Mouse (Mus musculus) thymus, postnatal 0 days (tissue): ENCODE data around the gene Xrcc3. TPM values are rescaled to one million over a fixed set of nuclear protein-coding genes. Genes with fewer than 3 reads are reported as not detected.

Experiments used
- DNase-seq: peaks from one replicate; pipeline ENCODE4 v3.0.0-alpha.2; 2015; ENCODE audit warnings: low spot score
- polyA plus RNA-seq: library from polyadenylated mRNA; unstranded; fragments of >200 nt; fragmentation: Nextera tagmentation; extraction: Ambion mirVana; gene quantifications from 2 replicates; pipeline ENCODE4 v1.2.1, GENCODE M21; 2015

The Xrcc3 gene
- polyA plus RNA-seq, 1 experiment from 2014 or later = 5.0 TPM

- no peak for DNase-seq
These were observed 35.8 kb downstream of the Xrcc3 start for GRCm38 (mm10) chr12:111777919-111778318.

- DNase-seq = no peak
These were observed 38.8 kb downstream of the Xrcc3 start for GRCm38 (mm10) chr12:111774845-111775244.

DNA sequence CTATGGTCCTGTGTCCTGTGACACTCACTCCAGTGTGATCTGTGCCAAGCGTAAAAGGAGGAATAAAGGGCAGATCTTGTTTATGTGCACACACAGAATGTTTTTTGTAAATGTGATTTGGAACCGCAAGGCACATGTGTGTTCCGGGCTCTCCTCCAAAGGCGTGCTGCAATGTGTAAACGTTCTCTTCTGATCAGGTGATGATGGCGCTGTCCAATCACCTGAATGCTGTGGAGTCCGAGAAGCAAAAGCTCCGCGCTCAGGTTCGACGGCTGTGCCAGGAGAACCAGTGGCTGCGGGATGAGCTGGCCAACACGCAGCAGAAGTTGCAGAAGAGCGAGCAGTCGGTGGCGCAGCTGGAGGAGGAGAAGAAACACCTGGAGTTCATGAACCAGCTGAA is 39.5 kb downstream of the Xrcc3 start:
- no peak for DNase-seq

DNA sequence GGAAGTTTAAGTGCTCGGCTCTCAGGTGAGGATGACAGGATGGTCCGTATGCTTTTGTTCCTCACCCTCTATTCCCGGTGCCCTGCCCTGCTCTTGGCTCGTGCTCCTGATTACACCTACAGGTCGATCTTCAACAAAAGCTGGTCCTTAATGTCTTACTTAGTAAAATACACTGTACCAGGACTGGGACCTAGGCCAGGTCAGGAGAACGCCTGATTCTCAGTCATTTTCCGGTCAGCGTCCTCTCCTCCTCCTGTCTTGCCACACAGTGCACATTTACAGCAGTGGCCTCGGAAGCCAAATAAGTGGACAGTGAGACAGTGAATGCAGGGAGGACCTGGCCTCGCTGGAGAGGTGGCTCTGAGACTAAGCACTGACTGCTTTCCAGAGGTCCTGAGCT is 43.0 kb downstream of the Xrcc3 start:
- DNase-seq = no peak

DNA sequence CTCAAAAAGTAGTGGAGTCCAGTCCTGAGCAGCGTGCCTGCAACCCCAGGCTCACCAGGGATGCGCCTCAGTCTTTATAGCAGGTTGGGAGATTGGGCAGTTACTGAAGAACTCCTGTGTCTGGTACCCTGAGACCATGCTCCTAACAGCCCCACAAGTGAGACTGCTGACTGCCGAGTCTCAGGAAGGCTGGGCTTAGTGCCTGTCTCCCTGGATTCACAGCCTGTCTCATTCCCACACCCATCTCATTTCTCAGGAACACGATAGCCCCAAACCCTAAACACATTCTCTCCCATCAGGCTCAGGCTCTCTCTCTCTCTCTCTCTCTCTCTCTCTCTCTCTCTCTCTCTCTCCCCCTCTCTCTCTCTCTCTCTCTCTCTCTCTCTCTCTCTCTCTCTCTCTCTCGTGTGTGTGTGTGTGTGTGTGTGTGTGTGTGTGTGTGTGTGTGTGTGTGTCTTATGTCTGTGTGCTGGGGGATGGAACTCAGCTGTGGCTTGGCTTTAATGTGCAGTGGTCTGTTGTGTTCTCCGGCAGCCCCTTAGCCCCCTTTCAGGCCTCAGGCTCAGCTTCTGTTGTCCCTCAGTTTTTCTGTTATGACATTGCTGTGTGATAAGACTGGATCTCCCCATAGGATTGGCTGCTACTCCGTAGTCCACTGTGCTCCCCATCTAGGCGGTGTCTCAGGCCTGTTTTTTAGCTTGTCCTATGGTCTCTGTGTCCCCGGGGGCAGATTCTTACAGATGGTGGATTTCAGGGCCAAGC is 43.7 kb downstream of the Xrcc3 start:
- no peak for DNase-seq

DNA sequence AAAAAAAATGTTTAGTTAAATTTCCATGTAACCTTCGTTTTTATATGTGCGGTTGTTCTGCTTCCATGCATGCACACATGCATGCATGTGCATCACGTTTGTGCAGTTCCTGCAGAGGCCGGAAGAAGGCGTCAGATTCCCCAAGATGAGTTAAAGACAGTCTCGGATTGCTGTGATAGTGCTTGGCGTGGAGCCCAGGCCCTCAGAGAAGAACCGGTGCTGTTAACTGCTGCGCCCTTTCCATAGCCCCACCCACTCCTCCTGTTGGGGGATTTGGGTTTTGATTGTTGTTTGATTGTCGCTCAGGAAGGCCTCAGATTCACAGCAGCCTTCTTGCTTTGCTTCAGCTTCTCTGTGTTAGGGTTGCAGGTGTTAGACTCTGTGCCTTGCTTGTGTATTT is 44.4 kb downstream of the Xrcc3 start:
- peak; percentile 7 for DNase-seq

GRCm38 (mm10) chr12:111768322-111768928 is 45.2 kb downstream of the Xrcc3 start:
- no peak for DNase-seq

DNA sequence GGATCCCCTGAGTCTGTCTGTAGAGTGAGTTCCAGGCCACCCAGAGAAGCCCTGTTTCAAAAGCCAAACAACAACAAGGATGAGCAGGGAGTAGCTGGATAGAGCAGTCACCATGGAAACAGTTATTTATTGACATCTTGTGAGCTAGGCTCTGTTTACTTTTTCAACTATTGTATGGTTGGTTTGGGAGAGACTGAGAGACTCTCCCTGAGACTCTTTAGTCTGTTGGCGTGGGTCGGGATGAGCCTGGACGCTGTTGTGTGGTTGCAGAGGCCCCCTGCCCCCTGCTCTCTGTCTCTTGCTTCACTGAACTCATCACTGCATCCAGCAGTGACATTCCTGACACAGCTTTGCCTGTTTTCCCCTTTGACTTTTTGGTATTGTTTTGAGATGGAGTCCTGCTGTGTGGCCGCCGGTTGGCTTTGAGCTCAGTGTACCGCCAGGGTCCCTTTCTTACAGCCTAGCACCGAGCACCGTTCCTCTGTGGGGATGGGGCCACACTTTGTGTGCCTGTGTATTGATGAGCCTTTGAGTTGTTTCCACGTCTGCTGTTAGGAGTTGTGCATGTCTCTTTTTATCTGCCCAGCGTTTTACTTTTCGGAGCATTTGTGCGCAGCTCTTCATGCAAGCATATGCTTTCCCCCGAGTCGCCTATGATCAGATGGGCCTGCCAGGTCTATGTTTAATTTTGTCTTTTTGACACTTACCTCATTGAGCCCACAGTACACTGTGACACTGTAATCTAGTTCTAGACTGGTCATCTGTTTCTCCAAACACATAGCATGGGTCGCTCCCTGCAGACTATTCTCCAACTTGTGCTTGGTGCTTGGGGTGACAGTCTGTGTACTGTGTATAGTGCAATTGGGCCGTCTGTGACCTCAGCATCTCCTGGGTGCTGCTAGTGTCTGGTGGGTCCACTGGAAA is 47.1 kb downstream of the Xrcc3 start:
- no peak for DNase-seq

- no peak for DNase-seq
These were observed 50.9 kb downstream of the Xrcc3 start for GRCm38 (mm10) chr12:111762620-111763280.

DNA sequence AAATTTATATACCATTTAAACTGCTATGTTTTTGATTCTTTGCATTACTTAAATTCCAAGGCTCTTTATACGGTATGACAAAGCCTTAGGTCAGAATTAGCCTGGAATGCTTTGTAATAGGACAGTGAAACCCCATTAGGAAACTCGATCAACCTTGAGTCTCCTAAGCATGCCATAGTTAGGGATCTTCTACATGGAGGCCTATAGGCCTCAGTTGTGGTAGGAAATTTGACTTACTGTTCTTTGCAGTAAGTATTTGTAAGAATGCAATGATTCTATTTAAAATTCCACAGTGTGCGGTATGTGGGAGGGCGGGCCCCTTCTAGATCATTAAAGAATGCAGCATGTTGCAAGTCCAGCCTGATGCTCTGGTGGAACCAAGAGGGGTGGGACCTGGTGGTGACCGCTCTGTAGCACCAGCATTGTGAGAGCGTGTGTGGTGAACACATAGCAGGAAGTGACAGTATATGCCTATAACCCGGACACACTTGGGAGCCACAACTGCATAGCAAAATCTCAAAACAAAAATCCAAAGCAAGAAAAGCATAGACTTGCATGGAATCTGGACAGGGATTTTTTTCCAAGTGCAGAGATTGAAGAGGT is 53.3 kb downstream of the Xrcc3 start:
- no peak for DNase-seq

DNA sequence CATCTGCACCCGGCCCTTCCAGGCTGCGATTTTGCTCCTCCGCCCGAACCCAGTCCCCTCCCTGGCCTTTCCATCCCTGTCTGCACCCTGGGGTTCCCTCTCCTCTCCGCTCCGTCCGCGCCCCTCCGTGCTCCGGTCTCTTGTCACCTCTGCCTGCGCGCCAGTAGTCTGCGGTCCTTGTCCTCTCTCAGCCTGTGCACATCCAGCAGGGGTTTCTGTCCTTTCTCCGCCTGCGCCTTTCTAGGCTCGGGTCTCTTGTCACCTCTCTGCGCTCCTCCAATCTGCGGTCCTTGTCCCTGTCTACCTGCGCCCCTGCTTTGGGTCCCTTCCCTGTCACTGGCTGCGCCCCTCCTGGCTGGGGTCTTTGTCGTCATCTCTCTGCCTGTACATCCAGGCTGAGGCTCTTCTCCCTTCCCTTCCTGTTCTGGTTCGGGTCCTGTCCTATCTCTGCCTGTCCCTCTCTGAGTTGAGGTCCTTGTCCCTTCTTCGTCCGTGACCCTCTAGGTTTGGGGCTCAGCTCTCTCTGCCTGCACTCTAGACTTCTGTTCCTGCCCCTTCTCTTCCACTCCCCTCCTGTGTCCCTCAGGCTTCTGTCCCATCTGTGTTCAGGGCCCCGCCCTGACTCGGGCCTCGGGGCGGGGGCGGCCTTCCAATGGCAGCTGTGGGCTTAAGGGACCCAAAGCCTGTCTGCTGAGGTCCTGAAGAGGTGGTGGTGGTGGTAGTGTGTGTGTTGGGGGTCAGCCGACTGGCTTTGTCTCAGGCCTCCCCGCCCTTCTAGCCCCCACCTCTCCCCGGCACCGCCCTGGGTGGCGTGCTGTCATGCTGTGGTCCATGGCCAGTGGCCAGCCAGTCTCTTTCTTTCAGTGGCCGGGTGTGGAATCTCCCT is 54.3 kb downstream of the Xrcc3 start:
- peak; percentile 50 for DNase-seq

- peak; percentile 78 for DNase-seq
These were observed 55.1 kb downstream of the Xrcc3 start, which contains the start of gene Klc1 for GRCm38 (mm10) chr12:111758381-111759175. Gene Klc1 (plus strand): TSS chr12:111758849.

DNA sequence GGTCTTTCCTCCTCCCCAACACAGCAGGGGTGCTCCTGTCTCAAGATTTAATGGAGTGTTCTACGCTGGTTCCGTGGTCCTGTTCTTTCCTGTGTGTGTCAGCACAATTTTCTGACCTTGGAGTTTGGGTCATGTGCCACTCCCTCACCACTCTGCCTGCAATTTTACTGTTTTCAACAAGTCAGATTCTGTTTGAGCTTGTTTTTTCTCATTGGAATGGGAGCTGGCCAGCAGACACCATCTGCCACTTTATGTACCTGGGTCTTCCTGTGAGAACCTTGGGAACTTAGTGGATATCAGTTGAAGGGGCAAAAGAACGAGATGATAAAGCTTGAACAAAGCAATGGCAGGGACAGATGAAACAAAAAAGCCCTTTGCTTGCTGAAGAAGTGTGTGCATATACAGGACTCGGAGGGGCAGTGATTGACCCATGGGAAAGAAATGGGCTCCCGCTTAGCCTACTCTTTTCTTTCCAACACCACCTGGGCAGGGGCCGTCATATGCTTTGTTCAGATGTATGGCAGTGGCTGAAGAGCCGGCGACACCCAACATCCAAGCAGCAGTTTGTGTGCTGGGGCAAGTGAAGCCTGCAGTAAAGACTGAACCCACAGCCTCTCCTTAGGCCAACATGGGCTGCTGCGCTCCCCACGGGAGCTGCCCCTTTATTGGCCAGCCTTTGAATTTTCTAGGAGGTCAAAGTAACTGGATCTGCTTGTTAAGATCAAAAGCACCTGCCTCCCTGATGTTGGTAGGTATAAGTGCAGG is 55.9 kb downstream of the Xrcc3 start:
- DNase-seq = peak; percentile 6

DNA sequence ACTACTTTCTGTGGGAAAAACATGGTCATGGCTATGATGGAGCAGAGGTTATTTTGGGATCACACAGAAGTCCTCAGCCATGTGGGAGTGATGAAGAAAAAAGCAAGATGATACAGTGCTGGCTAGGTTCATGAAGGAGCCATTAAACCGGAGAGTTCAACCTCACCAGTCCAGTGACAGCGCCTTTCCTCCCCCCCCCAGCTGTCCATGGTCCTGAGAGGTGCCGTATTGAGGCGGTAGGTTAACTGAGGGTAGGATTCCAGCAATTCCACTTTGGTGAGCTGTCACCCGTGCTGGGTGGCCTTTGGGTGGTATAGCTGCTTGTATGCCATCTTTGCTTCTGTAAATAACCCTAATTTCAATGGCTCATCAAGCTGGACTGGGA is 57.0 kb downstream of the Xrcc3 start:
- no peak for DNase-seq

GRCm38 (mm10) chr12:111756082-111756697 is 57.5 kb downstream of the Xrcc3 start:
- DNase-seq = no peak

- DNase-seq = no peak
These were observed 58.4 kb downstream of the Xrcc3 start for GRCm38 (mm10) chr12:111755231-111755630.

- no peak for DNase-seq
These were observed 59.0 kb downstream of the Xrcc3 start for GRCm38 (mm10) chr12:111754710-111755109.

DNA sequence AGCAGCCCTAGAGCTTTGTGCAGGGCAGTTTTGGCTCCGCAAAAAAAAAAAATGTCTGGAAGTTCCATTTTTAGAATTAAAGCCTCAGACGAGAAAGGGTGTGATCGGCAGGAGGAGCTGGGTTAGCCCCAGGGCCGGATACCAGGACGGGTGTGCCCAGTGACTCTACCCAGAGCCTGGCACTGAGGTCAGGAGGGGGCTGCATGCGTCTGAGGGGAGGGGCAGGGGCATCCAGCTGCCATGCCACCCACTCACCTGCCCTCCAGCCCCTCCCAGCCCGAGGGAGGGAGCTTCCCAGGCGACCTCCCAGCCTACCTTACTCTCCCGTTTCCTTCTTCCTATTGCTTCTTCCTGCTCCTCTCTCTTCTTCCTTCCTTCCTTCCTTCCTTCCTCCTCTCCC is 60.3 kb downstream of the Xrcc3 start:
- no peak for DNase-seq
